Mouse (Mus musculus) yolk sac, embryonic 10.5 days (tissue): ENCODE data around the gene Hk3.

Experiments used
- DNase-seq: peaks from one replicate; pipeline ENCODE4 v3.0.0-alpha.2; 2017; ENCODE audit warnings: low spot score

Hk3 gene

GRCm38 (mm10) chr13:55021194-55021779, at the start of gene Hk3:
Gene Hk3, minus strand, starts transcription at chr13:55021385.
- DNase-seq = no peak

DNA sequence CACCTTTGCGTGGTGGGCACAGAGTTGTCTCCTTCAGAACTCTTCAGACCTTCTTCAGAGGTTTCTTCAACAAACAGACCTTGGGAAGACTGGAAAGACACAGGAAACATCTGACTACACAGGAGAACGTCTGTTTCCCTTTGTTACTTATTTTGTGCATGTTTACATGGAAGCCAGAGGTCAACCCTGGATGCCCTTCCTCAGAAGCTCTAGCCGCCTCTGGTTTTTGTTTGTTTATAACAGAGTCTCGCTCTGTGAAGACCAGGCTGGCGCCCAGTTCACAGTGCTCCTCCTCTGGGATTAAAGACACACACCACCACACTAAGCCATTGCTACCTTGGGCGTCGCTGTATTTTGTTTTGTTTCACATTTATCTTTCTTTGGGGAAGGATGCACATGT, 48.5 kb upstream of the Hk3 start:
- peak; percentile 40 for DNase-seq

GRCm38 (mm10) chr13:55063276-55063675, 42.1 kb upstream of the Hk3 start:
- DNase-seq = no peak

DNA sequence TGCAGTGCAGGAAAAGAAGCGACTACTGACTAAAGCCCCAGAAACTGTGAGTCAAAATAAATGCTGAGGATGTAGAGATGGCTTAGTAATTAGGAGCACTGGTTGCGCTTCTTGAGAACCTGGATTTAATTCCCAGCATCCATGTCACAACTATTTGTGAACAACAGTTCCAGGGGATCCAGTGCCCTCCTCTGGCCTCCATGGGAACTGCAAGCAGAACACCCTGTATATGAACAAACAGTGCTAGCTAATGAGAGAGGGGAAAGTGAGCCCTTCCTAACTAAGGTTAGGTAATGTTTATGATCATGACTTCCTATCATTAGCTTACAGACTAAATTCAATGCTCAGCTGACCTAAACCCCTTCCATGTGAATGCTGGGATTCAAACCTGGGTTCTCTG, 36.9 kb upstream of the Hk3 start:
- DNase-seq = no peak

DNA sequence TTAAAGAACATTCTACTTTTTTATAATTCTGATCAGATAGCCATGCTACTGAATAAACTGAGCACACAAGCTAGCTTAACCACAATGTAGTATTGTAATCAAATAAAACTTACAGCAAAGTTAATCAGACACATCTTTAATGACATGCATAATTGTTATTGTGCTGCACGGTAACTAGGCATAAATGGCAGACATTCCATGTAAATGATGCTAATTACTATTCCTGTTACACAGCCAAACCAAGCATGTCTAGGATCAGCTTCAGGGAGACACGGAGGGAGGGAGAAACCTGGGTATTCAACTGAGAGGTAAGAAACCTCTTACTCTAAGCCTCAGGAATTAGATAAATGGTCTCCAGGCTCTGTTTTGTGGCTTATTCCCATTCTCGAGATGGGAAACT, 26.5 kb upstream of the Hk3 start:
- no peak for DNase-seq

GRCm38 (mm10) chr13:55040016-55040415, 18.8 kb upstream of the Hk3 start:
- DNase-seq = no peak

DNA sequence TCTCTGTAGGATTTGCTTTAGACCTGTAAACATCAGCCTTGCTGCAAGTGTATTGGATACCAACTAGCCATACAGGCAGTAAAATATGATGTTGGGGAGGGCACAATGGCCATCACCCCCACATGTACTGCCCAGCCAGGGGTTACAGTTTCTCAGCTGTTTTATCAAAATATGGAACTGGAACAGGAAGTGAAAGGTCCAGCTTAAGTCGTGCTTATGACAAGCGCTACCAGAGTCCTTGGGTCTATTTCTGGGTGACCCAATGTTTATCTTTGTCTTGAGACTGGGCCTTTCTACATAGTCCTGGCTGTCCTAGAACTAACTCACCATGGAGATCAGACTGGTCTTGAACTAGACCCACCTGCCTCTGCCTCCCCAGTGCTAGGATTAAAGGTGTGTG, 3.0 kb upstream of the Hk3 start:
- DNase-seq = no peak

- DNase-seq = no peak
Observed at GRCm38 (mm10) chr13:55022715-55023114, 1.5 kb upstream of the Hk3 start.

DNA sequence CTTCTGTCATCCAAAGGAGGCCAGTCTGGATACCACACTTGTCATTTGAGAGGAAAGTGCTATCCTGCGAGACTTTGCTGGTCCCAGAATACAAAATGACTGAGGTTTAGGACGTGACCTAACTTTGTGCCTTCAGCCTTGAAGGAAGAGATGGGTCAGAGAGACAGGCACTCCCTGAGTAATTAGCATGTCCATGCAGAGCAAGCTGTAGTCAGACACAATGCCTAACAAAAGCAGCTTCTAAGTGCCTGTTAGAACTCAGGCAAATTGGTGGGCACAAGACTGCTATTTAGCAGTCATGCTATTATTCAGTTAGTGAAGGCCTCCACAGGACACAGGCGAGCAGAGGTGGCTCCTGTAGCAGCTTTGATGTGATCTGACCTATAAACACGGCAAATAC, 1.1 kb upstream of the Hk3 start:
- DNase-seq = no peak

GRCm38 (mm10) chr13:55020051-55020450, 1.1 kb downstream of the Hk3 start:
- DNase-seq = no peak

GRCm38 (mm10) chr13:55019181-55019580, 2.0 kb downstream of the Hk3 start:
- DNase-seq = no peak

- no peak for DNase-seq
Observed at GRCm38 (mm10) chr13:55018700-55019099, 2.5 kb downstream of the Hk3 start.

GRCm38 (mm10) chr13:55017898-55018599, 3.1 kb downstream of the Hk3 start:
- DNase-seq = no peak

GRCm38 (mm10) chr13:55017154-55017897, 3.9 kb downstream of the Hk3 start:
- no peak for DNase-seq

DNA sequence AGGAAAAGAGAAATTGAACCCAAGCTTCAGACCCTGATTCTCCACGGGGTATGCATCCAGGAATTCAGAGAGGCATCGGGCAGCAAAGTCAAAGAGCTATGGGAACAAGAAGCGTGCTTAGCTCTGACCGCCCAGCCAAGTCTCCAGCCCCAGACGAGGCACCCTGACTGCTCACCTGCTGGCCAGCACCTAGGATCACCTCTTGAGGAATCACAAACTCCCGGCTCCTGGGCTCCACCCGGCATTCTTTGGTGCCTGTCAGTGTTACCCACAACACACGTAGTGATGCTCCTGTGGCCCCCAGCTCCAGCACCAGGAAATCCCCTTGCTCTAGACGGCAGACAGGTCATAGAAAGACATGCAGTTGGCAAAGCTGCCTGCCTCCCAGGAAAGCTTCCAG, 6.7 kb downstream of the Hk3 start:
- DNase-seq = no peak

GRCm38 (mm10) chr13:55013702-55014344, 7.4 kb downstream of the Hk3 start:
- DNase-seq = no peak

DNA sequence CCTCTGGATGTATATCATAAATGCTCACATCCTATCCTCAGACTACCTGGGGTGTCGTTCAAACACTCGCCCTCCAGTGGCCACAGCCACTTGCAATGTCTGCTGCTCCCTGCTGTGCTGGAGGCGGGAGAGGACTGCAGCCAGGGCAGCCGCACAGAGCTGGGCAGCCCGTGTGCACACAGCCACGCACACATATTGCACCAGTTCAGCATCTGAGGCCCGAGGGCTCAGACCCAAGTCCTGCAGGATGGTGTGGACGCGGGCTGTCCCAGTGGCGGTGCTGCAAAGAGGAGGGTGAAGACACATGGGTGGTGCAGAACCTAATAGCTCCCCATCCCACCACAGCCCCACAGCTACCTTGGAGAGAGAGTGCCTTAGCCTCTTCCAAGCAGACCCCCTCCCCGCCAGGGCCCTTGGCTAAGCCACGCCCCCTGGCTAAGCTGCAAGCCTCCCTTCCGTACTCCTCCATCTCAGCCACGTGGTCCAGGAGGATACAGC, 9.2 kb downstream of the Hk3 start:
- DNase-seq = no peak

- DNase-seq = no peak
Observed at GRCm38 (mm10) chr13:55011103-55011502, 10.1 kb downstream of the Hk3 start.

GRCm38 (mm10) chr13:55008589-55008988, 12.6 kb downstream of the Hk3 start:
- DNase-seq = no peak

DNA sequence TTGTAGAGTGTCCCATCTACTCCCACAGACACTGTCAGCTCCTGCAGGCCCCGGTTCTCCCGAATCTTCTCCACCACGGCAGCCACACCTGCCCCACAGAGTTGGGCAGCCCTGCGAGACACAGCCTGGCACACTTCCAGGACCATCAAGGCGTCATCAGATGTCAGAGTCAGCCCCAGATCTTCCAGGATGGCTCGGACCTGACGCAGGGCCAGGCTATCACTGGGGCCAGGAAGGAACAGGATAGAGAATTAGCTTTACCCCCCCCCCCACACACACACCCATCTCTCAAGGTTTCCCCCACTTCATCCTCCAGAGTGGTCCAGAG, 14.8 kb downstream of the Hk3 start:
- no peak for DNase-seq

DNA sequence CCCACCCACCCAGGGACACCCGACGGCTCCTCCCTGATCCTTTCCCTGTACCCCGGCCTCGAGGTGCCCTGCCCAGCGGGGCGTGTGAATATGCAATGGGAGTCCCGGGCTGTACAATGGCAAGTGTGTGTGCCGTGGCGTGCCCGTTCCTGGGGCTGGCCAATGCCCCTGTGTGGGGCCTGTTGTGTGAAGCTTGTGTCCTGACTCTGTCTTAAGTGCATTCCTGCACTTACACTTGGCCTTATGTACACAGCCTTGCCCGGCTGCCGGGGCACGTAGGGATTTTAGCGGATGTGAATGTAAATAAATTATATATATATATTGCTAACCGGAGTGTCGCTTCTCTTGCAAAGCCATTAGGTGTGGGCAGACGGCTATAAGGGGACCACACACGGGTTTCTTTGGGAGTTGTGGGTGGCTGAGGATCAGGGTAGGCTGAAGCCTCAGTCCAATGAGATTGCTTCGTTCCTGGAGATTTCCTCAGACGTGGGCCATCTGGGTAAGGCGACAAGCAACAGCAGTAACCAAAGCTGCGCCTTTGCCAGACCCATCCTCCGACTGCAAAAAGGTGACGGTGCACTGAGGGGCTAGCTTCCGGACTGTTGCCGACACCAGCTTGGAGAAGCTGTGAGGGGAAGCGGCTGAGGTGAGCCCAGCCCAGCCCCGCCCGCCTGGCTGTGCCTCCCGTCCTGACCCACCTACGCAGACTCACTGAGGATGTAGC, 15.3 kb downstream of the Hk3 start:
- DNase-seq = no peak

GRCm38 (mm10) chr13:55004646-55005045, 16.5 kb downstream of the Hk3 start:
- no peak for DNase-seq
